Mouse (Mus musculus) bone marrow macrophage, adult 2 months (primary cell): ENCODE results near the gene Spry1.

Experiments used
- CTCF ChIP-seq: IDR thresholded peaks from 2 replicates; pipeline ENCODE4 v1.5.1; 2012; ENCODE audit warnings: low read depth, mild to moderate bottlenecking, low read length, moderate library complexity
- POLR2A ChIP-seq: IDR thresholded peaks from 2 replicates; pipeline ENCODE4 v1.6.1; 2012; ENCODE audit warnings: mild to moderate bottlenecking, low read depth, low read length, borderline replicate concordance

DNA sequence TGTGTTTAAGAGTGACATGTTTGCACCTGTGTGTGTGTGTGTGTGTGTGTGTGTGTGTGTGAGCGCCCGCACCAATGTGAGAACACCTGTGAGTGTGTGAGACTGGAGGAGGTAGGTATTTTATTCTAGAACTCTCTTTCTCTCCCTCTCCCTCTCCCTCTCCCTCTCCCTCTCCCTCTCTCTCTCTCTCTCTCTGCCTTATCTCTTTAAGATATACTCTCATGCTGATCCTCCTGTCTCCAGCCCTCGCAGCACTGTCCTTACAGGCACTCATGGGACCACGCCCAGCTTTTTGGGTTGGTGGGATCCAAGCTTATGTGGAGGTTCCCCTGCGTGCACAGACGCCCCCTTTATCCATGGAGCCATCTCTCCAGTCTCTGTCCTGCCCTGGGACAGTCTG, 15.0 kb downstream of the Spry1 start:
- TF ChIP-seq POLR2A (no peak), CTCF (no peak)
